Mouse (Mus musculus): ENCODE measurements at regions not wholly inside any gene's neighbourhood (a gene's known extent, or its start where the extent isn't known, plus 50 kb on each side); places are given as distances from the start of the nearest gene placed in this dataset.

GRCm38 (mm10) chr12:69016705-69017306, 142.2 kb downstream of the Rps29 start:
- Histone ChIP-seq H3K36me3 (ENCODE audit: control insufficient read depth, insufficient read depth, low read length) (no peaks in the 10 kb centered on the region), H3K4me1 (ENCODE audit: control insufficient read depth, insufficient read depth, low read length) (no peaks in the 10 kb centered on the region), H3K27me3 (replicated peaks; ENCODE audit: control insufficient read depth, insufficient read depth, low read length) (no peaks in the 10 kb centered on the region), H3K27ac (ENCODE audit: low read length) (no peak overlapping the region), H3K4me2 (ENCODE audit: low read depth, low read length) (no peak overlapping the region), H3K9ac (ENCODE audit: low read depth, low read length) (no peak overlapping the region), H3K9me3 (ENCODE audit: control insufficient read depth, low read length) (no peaks in the 10 kb centered on the region), H3K4me3 (ENCODE audit: low read length) (no peak overlapping the region)
- no peak for ATAC-seq
- WGBS: 83% methylated on average over 7 of the region's 7 CpGs

GRCm38 (mm10) chr12:69005141-69005540, 153.8 kb downstream of the Rps29 start:
- Histone ChIP-seq H3K27me3 (replicated peaks; ENCODE audit: control insufficient read depth, insufficient read depth, low read length) (no peaks in the 10 kb centered on the region), H3K27ac (ENCODE audit: low read length) (no peak overlapping the region), H3K9ac (ENCODE audit: low read depth, low read length) (no peak overlapping the region), H3K9me3 (ENCODE audit: control insufficient read depth, low read length) (no peaks in the 10 kb centered on the region), H3K36me3 (ENCODE audit: control insufficient read depth, insufficient read depth, low read length) (no peaks in the 10 kb centered on the region), H3K4me1 (ENCODE audit: control insufficient read depth, insufficient read depth, low read length) (no peaks in the 10 kb centered on the region), H3K4me3 (ENCODE audit: low read length) (no peak overlapping the region), H3K4me2 (ENCODE audit: low read depth, low read length) (no peak overlapping the region)
- ATAC-seq: peak; percentile 60; the same call in 1 of the 2 replicates

DNA sequence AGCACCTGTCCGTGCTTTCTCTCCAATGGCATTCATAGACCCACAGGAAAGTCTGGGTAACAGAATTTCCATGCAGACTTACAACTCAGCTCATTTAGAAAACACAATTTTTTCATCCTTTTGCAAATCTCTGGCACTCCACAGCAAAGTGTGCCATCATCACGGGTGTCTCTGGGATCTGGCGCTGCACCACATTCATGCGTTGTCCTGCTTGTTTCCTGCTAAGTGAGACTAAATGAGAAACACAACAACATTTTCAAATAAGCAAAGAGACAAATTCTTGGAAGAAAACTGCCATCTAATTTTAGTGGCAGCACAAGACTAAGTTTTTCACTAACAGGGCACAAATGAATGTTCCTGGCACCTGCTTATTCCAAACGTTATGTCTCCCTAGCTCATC, 156.9 kb downstream of the Rps29 start:
- ATAC-seq: no peak
- Histone ChIP-seq H3K4me1 (ENCODE audit: control insufficient read depth, insufficient read depth, low read length) (no peaks in the 10 kb centered on the region), H3K4me3 (ENCODE audit: low read length) (no peak overlapping the region), H3K9me3 (ENCODE audit: control insufficient read depth, low read length) (no peaks in the 10 kb centered on the region), H3K9ac (ENCODE audit: low read depth, low read length) (no peak overlapping the region), H3K27ac (ENCODE audit: low read length) (no peak overlapping the region), H3K27me3 (replicated peaks; ENCODE audit: control insufficient read depth, insufficient read depth, low read length) (no peaks in the 10 kb centered on the region), H3K4me2 (ENCODE audit: low read depth, low read length) (no peak overlapping the region), H3K36me3 (ENCODE audit: control insufficient read depth, insufficient read depth, low read length) (no peaks in the 10 kb centered on the region)
- 79% methylated on average over 5 of the region's 5 CpGs for WGBS

- WGBS: 72% methylated on average over 6 of the region's 6 CpGs
- H3K4me1 ChIP-seq (ENCODE audit: control insufficient read depth, insufficient read depth, low read length): no peaks in the 10 kb centered on the region
- H3K36me3 ChIP-seq (ENCODE audit: control insufficient read depth, insufficient read depth, low read length): no peaks in the 10 kb centered on the region
- H3K27ac ChIP-seq (ENCODE audit: low read length): no peak overlapping the region
- H3K4me3 ChIP-seq (ENCODE audit: low read length): no peak overlapping the region
- no peaks in the 10 kb centered on the region for H3K27me3 ChIP-seq (replicated peaks; ENCODE audit: control insufficient read depth, insufficient read depth, low read length)
- no peaks in the 10 kb centered on the region for H3K9me3 ChIP-seq (ENCODE audit: control insufficient read depth, low read length)
- no peak overlapping the region for H3K4me2 ChIP-seq (ENCODE audit: low read depth, low read length)
- H3K9ac ChIP-seq (ENCODE audit: low read depth, low read length): no peak overlapping the region
- no peak for ATAC-seq
Observed at GRCm38 (mm10) chr12:68997259-68997658, 161.7 kb downstream of the Rps29 start.

GRCm38 (mm10) chr12:68996740-68997139, 162.2 kb downstream of the Rps29 start:
- 56% methylated on average over 12 of the region's 12 CpGs for WGBS
- Histone ChIP-seq H3K4me1 (ENCODE audit: control insufficient read depth, insufficient read depth, low read length) (no peaks in the 10 kb centered on the region), H3K4me2 (ENCODE audit: low read depth, low read length) (no peak overlapping the region), H3K4me3 (ENCODE audit: low read length) (no peak overlapping the region), H3K27ac (ENCODE audit: low read length) (no peak overlapping the region), H3K27me3 (replicated peaks; ENCODE audit: control insufficient read depth, insufficient read depth, low read length) (no peaks in the 10 kb centered on the region), H3K9ac (ENCODE audit: low read depth, low read length) (no peak overlapping the region), H3K9me3 (ENCODE audit: control insufficient read depth, low read length) (no peaks in the 10 kb centered on the region), H3K36me3 (ENCODE audit: control insufficient read depth, insufficient read depth, low read length) (no peaks in the 10 kb centered on the region)
- no peak for ATAC-seq

DNA sequence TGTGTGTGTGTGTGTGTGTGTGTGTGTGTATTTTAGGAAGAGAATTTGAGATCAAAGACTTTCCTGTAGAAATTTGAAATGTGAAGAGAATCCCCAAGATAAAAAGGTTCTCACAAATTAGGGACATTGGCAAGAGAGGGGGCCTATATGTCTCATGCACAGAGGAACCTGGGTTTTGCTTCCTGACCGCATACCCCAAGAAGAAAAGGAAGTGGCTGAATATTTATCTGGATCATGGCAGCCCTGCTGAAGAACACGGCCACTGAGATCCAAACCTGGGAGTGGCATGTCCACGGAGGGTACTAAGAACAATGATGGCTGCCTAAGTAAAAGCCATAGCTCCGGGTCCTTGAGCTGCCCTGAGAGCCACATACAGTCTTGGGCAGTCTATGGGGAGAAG, 178.3 kb downstream of the Rps29 start:
- Histone ChIP-seq H3K27ac (ENCODE audit: low read length) (no peak overlapping the region), H3K9ac (ENCODE audit: low read depth, low read length) (no peak overlapping the region)
- 85% methylated on average over 4 of the region's 4 CpGs for WGBS

DNA sequence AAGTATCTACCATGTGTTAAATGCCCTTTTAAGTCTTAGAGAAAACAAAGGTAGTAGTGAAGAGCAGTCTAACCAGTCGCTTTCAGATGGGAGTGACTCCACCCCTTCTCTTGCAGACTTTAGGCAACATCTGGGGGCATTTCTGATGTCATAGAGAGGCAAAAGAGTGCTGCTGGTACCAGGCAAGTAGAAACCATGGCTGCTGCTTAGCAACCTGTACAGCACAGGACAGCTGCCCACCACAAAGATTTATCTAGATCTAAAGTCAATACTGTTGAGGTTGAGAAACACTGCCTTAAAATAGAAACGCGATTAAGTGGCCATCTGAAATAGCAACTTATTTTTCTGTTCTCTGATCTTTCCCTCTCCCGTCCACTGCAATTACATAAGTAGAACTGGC, 178.8 kb downstream of the Rps29 start:
- Histone ChIP-seq H3K27me3 (replicated peaks; ENCODE audit: control insufficient read depth, insufficient read depth, low read length) (no peaks in the 10 kb centered on the region), H3K36me3 (ENCODE audit: control insufficient read depth, insufficient read depth, low read length) (no peaks in the 10 kb centered on the region), H3K9ac (ENCODE audit: low read depth, low read length) (no peak overlapping the region), H3K4me3 (ENCODE audit: low read length) (no peak overlapping the region), H3K9me3 (ENCODE audit: control insufficient read depth, low read length) (no peaks in the 10 kb centered on the region), H3K27ac (ENCODE audit: low read length) (no peak overlapping the region), H3K4me2 (ENCODE audit: low read depth, low read length) (no peak overlapping the region), H3K4me1 (ENCODE audit: control insufficient read depth, insufficient read depth, low read length) (no peaks in the 10 kb centered on the region)
- ATAC-seq: no peak
- 56% methylated on average over 4 of the region's 4 CpGs for WGBS

More for the DNA sequence above, 178.3 kb downstream of the Rps29 start:
- ATAC-seq: no peak
- no peaks in the 10 kb centered on the region for H3K27me3 ChIP-seq (replicated peaks; ENCODE audit: control insufficient read depth, insufficient read depth, low read length)
- H3K36me3 ChIP-seq (ENCODE audit: control insufficient read depth, insufficient read depth, low read length): no peaks in the 10 kb centered on the region
- no peaks in the 10 kb centered on the region for H3K9me3 ChIP-seq (ENCODE audit: control insufficient read depth, low read length)
- no peaks in the 10 kb centered on the region for H3K4me1 ChIP-seq (ENCODE audit: control insufficient read depth, insufficient read depth, low read length)
- no peak overlapping the region for H3K4me2 ChIP-seq (ENCODE audit: low read depth, low read length)
- no peak overlapping the region for H3K4me3 ChIP-seq (ENCODE audit: low read length)

DNA sequence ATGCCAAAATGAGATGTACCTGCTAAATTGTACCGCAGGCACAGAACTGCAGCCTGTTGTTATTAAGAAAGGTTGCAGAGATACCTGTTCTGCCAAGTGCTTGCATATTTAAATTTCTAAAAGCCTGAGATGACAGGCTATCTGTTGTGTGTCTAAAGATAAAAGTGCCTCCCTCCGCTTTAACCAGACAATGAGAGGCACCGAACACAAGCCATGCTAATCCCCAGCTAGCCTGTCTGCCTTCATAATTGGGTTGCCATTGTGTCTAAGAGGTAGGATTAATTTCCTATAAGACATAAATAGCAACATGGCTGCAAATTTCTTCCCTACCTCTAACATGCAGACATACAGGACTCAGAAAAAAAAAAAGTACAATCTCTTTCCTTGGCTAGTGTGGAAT, 179.8 kb downstream of the Rps29 start:
- Histone ChIP-seq H3K36me3 (ENCODE audit: control insufficient read depth, insufficient read depth, low read length) (no peaks in the 10 kb centered on the region), H3K4me1 (ENCODE audit: control insufficient read depth, insufficient read depth, low read length) (no peaks in the 10 kb centered on the region), H3K27me3 (replicated peaks; ENCODE audit: control insufficient read depth, insufficient read depth, low read length) (no peaks in the 10 kb centered on the region), H3K4me2 (ENCODE audit: low read depth, low read length) (no peak overlapping the region), H3K4me3 (ENCODE audit: low read length) (no peak overlapping the region), H3K9me3 (ENCODE audit: control insufficient read depth, low read length) (no peaks in the 10 kb centered on the region), H3K27ac (ENCODE audit: low read length) (no peak overlapping the region), H3K9ac (ENCODE audit: low read depth, low read length) (no peak overlapping the region)
- 74% methylated on average over 3 of the region's 3 CpGs for WGBS
- ATAC-seq: no peak

DNA sequence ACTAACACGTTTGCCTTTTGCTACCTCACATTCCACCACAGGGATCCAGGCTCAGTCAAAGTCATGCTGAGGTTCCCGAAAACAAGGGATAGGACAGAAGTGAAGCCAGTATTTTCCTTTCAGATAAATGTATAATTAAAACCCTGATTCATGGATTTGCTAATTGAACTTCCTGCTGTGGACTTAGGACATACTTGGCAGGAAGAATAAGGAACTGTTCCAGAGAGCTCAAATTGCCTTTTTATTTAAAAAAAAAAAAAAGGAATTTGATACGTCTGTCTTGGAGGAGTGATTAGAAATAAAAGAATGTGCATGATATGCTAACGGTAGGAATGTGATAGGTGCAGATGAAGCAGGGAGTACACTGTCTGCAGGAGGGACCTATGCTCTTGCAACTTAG, 181.7 kb downstream of the Rps29 start:
- no peak overlapping the region for H3K9ac ChIP-seq (ENCODE audit: low read depth, low read length)
- no peak overlapping the region for H3K4me3 ChIP-seq (ENCODE audit: low read length)
- ATAC-seq: no peak
- WGBS: 70% methylated on average over 4 of the region's 4 CpGs
- no peaks in the 10 kb centered on the region for H3K4me1 ChIP-seq (ENCODE audit: control insufficient read depth, insufficient read depth, low read length)
- no peaks in the 10 kb centered on the region for H3K36me3 ChIP-seq (ENCODE audit: control insufficient read depth, insufficient read depth, low read length)
- no peak overlapping the region for H3K4me2 ChIP-seq (ENCODE audit: low read depth, low read length)
- no peaks in the 10 kb centered on the region for H3K27me3 ChIP-seq (replicated peaks; ENCODE audit: control insufficient read depth, insufficient read depth, low read length)
- no peak overlapping the region for H3K27ac ChIP-seq (ENCODE audit: low read length)
- no peaks in the 10 kb centered on the region for H3K9me3 ChIP-seq (ENCODE audit: control insufficient read depth, low read length)

GRCm38 (mm10) chr12:68947240-68947639, 211.7 kb downstream of the Rps29 start:
- Histone ChIP-seq H3K27ac (ENCODE audit: low read length) (no peak overlapping the region), H3K27me3 (replicated peaks; ENCODE audit: control insufficient read depth, insufficient read depth, low read length) (no peaks in the 10 kb centered on the region), H3K9ac (ENCODE audit: low read depth, low read length) (no peak overlapping the region), H3K9me3 (ENCODE audit: control insufficient read depth, low read length) (no peaks in the 10 kb centered on the region), H3K4me1 (ENCODE audit: control insufficient read depth, insufficient read depth, low read length) (no peaks in the 10 kb centered on the region), H3K4me3 (ENCODE audit: low read length) (no peak overlapping the region), H3K36me3 (ENCODE audit: control insufficient read depth, insufficient read depth, low read length) (no peaks in the 10 kb centered on the region), H3K4me2 (ENCODE audit: low read depth, low read length) (no peak overlapping the region)
- ATAC-seq: no peak
- WGBS: 70% methylated on average over 2 of the region's 2 CpGs

All from intestine, embryonic 16.5 days (tissue).